Mouse (Mus musculus) forebrain, embryonic 12.5 days (tissue): ENCODE measurements around the gene 1700016C15Rik. TPM values are rescaled to one million over a fixed set of nuclear protein-coding genes. Genes with fewer than 3 reads are reported as not detected.

Source experiments
- ATAC-seq: fragments of 200-750 bp; cut with Nextera tagmentation; 2 replicates; pipeline ENCODE4 v1.8.0; 2017; ENCODE audit warnings: moderate TSS enrichment; ENCODE audit not compliant: low FRiP score
- H3K27ac ChIP-seq: fragments of 300-500 bp; sonication (generic); 2 replicates; pipeline ENCODE4 v1.5.1; 2016; ENCODE audit warnings: mild to moderate bottlenecking
- H3K27me3 ChIP-seq: fragments of 300-500 bp; sonication (generic); 2 replicates; pipeline ENCODE4 v1.6.1; 2016; ENCODE audit warnings: mild to moderate bottlenecking
- H3K36me3 ChIP-seq: fragments of 300-500 bp; sonication (generic); replicated peaks from 2 replicates; pipeline ENCODE4 v1.6.1; 2016; ENCODE audit warnings: mild to moderate bottlenecking
- H3K4me1 ChIP-seq: fragments of 300-500 bp; sonication (generic); 2 replicates; pipeline ENCODE4 v1.6.1; 2016
- H3K4me2 ChIP-seq: fragments of 300-500 bp; sonication (generic); 2 replicates; pipeline ENCODE4 v1.6.1; 2016; ENCODE audit warnings: mild to moderate bottlenecking, moderate library complexity
- H3K4me3 ChIP-seq: fragments of 300-500 bp; sonication (generic); replicated peaks from 2 replicates; pipeline ENCODE4 v1.5.1; 2016; ENCODE audit warnings: mild to moderate bottlenecking
- H3K9ac ChIP-seq: fragments of 300-500 bp; sonication (generic); 2 replicates; pipeline ENCODE4 v1.6.1; 2016; ENCODE audit warnings: mild to moderate bottlenecking
- H3K9me3 ChIP-seq: fragments of 300-500 bp; sonication (generic); 2 replicates; pipeline ENCODE4 v1.6.1; 2016
- WGBS: fragments of 180-500 bp; shearing (Covaris S2); methylation state at CpG from one replicate; pipeline ENCODE4 v1.1.7; 2016; 5-methylcytosine and 5-hydroxymethylcytosine counted together
- polyA plus RNA-seq: library from polyadenylated mRNA; unstranded; fragments of >200 nt; fragmentation: Nextera tagmentation; extraction: Ambion mirVana; gene quantifications from 2 replicates; pipeline ENCODE4 v1.2.1, GENCODE M21; 2016

Gene 1700016C15Rik
- polyA plus RNA-seq, 1 experiment from 2014 or later = not detected

DNA sequence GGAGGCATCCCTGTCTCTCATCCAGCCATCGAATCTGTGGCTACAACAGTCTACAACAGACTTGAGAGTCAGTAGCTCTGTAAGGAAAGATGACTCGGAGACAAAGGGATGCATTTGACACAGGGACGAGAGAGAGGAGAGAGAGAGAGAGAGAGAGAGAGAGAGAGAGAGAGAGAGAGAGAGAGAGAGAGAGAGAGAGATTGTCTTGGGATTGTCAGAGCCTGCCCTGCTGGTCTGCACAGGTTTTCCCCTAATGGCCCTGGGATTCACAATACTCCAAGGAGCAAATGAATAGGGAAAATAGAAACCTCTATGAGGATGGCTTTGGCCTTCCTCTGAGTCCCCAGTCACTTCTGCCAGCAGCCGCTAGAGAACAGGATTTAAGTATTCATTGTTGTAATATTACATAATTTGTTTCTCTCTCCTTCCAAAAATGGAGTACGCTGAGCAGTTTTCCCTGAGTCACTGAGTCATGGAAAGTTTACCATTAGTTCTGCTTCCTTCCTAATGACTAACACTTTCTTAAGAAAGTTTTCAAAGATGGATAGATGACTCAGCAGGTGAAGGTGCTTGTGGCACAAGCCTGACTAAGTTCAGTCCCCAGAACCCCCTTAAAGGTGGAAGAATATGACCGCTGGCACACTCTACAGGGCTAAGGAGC lies 26.3 kb upstream of the 1700016C15Rik start:
- ATAC-seq = no peak

GRCm38 (mm10) chr1:177705204-177705603 lies 24.4 kb upstream of the 1700016C15Rik start:
- H3K4me1 ChIP-seq = peaks cover 5% of the 10 kb centered on the region
- no peaks in the 10 kb centered on the region for H3K9me3 ChIP-seq
- no peaks in the 10 kb centered on the region for H3K36me3 ChIP-seq
- H3K4me2 ChIP-seq = no peak overlapping the region
- no peak overlapping the region for H3K27ac ChIP-seq
- WGBS = 54% methylated on average over 2 of the region's 2 CpGs
- H3K9ac ChIP-seq = no peak overlapping the region
- no peak overlapping the region for H3K4me3 ChIP-seq
- peaks cover 12% of the 10 kb centered on the region; the same call in 1 of the 2 replicates for H3K27me3 ChIP-seq
- ATAC-seq = no peak

More for the DNA sequence above, 26.3 kb upstream of the 1700016C15Rik start:
- H3K36me3 ChIP-seq = no peaks in the 10 kb centered on the region
- WGBS = 47% methylated on average over 6 of the region's 6 CpGs
- peaks cover 5% of the 10 kb centered on the region for H3K4me1 ChIP-seq
- H3K27ac ChIP-seq = no peak overlapping the region
- peak overlapping the region; percentile 80; the same call in 1 of the 2 replicates for H3K4me2 ChIP-seq
- no peaks in the 10 kb centered on the region for H3K9me3 ChIP-seq
- no peak overlapping the region; the same call in 1 of the 2 replicates for H3K9ac ChIP-seq
- peaks cover 12% of the 10 kb centered on the region; the same call in 1 of the 2 replicates for H3K27me3 ChIP-seq
- H3K4me3 ChIP-seq = 0 out of 2 replicates have a peak overlapping the region, but pooled peaks have one; percentile 40

DNA sequence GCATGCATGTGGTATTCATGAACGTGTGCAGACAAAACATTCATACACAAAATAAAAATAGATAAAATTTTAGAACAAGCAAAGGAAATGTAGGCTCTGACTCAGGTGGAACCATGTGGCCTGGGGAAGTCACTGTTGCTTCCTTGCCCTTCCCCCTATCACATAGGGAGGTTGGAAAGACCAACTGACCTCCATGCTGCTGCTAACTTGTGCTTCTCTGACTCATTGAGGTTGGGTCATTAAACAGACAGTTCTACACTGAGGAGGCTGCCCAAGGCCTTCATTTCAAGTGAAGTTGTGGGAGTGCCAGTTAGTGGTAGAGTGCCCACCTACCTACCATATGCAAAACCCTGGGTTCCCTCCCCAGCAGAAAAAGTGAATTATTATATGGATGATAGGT lies 22.0 kb upstream of the 1700016C15Rik start:
- H3K4me3 ChIP-seq = no peak overlapping the region
- H3K4me2 ChIP-seq = no peak overlapping the region
- H3K27me3 ChIP-seq = 0 out of 2 replicates have a peak, but pooled peaks cover 7% of the 10 kb centered on the region
- peaks cover 1% of the 10 kb centered on the region for H3K4me1 ChIP-seq
- H3K9ac ChIP-seq = no peak overlapping the region
- no peaks in the 10 kb centered on the region for H3K36me3 ChIP-seq
- H3K27ac ChIP-seq = no peak overlapping the region
- H3K9me3 ChIP-seq = no peaks in the 10 kb centered on the region
- WGBS = 79% methylated on average over 1 of the region's 1 CpGs
- no peak for ATAC-seq

- H3K4me2 ChIP-seq = no peak overlapping the region
- 0 out of 2 replicates have a peak, but pooled peaks cover 3% of the 10 kb centered on the region for H3K27me3 ChIP-seq
- no peak overlapping the region for H3K4me3 ChIP-seq
- H3K9me3 ChIP-seq = no peaks in the 10 kb centered on the region
- WGBS = 73% methylated on average over 4 of the region's 4 CpGs
- no peak for ATAC-seq
- H3K36me3 ChIP-seq = no peaks in the 10 kb centered on the region
- H3K27ac ChIP-seq = no peak overlapping the region
- no peaks in the 10 kb centered on the region for H3K4me1 ChIP-seq
- H3K9ac ChIP-seq = no peak overlapping the region
Observed at GRCm38 (mm10) chr1:177708583-177709055, 21.0 kb upstream of the 1700016C15Rik start.

- no peaks in the 10 kb centered on the region for H3K27me3 ChIP-seq
- 76% methylated on average over 2 of the region's 2 CpGs for WGBS
- H3K4me3 ChIP-seq = no peak overlapping the region
- no peaks in the 10 kb centered on the region for H3K36me3 ChIP-seq
- no peaks in the 10 kb centered on the region for H3K4me1 ChIP-seq
- no peak overlapping the region for H3K9ac ChIP-seq
- H3K27ac ChIP-seq = no peak overlapping the region
- H3K9me3 ChIP-seq = no peaks in the 10 kb centered on the region
- no peak for ATAC-seq
- H3K4me2 ChIP-seq = no peak overlapping the region
Observed at GRCm38 (mm10) chr1:177711000-177711399, 18.6 kb upstream of the 1700016C15Rik start.

- Histone ChIP-seq H3K4me3 (no peak overlapping the region), H3K27me3 (peaks cover 4% of the 10 kb centered on the region), H3K4me2 (no peak overlapping the region), H3K36me3 (no peaks in the 10 kb centered on the region), H3K4me1 (no peaks in the 10 kb centered on the region), H3K9me3 (no peaks in the 10 kb centered on the region), H3K27ac (no peak overlapping the region), H3K9ac (no peak overlapping the region)
- 96% methylated on average over 2 of the region's 2 CpGs for WGBS
- no peak for ATAC-seq
Observed at GRCm38 (mm10) chr1:177711418-177711817, 18.2 kb upstream of the 1700016C15Rik start.

GRCm38 (mm10) chr1:177713635-177714396 lies 15.8 kb upstream of the 1700016C15Rik start:
- H3K27me3 ChIP-seq = peaks cover 14% of the 10 kb centered on the region
- no peaks in the 10 kb centered on the region for H3K9me3 ChIP-seq
- no peaks in the 10 kb centered on the region for H3K36me3 ChIP-seq
- H3K27ac ChIP-seq = no peak overlapping the region
- H3K4me3 ChIP-seq = no peak overlapping the region
- H3K4me2 ChIP-seq = no peak overlapping the region
- ATAC-seq = no peak
- H3K4me1 ChIP-seq = no peaks in the 10 kb centered on the region; the same call in 1 of the 2 replicates
- no peak overlapping the region for H3K9ac ChIP-seq
- 83% methylated on average over 3 of the region's 3 CpGs for WGBS

GRCm38 (mm10) chr1:177714397-177715012 lies 15.1 kb upstream of the 1700016C15Rik start:
- ATAC-seq = no peak
- Histone ChIP-seq H3K27ac (no peak overlapping the region), H3K4me2 (no peak overlapping the region), H3K4me3 (no peak overlapping the region), H3K27me3 (peaks cover 14% of the 10 kb centered on the region), H3K36me3 (no peaks in the 10 kb centered on the region), H3K9me3 (no peaks in the 10 kb centered on the region), H3K9ac (no peak overlapping the region), H3K4me1 (no peaks in the 10 kb centered on the region; the same call in 1 of the 2 replicates)
- WGBS = 92% methylated on average over 5 of the region's 5 CpGs

DNA sequence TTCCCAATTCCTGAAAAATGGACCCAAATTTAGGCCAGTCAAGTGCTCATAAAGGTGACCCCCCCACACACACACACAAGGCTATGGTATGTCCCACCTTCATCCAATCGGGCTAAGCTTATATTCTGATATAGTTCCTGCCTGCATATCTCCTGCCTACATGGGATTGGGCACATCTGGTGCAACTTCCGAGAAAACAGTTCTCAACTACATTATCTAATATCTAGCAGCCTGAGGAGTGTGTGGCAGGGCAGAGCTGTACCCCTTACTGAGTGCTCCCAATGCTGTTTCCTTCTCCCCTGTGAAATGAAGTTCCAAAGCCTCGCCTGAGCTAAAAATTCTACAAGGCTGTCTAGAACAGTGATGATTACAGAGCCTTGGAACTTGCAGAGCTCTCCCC lies 13.2 kb upstream of the 1700016C15Rik start:
- Histone ChIP-seq H3K27ac (no peak overlapping the region), H3K9me3 (no peaks in the 10 kb centered on the region), H3K4me3 (no peak overlapping the region), H3K36me3 (no peaks in the 10 kb centered on the region), H3K27me3 (peaks cover 19% of the 10 kb centered on the region), H3K4me1 (no peaks in the 10 kb centered on the region; the same call in 1 of the 2 replicates), H3K9ac (no peak overlapping the region), H3K4me2 (no peak overlapping the region)
- WGBS = 82% methylated on average over 3 of the region's 3 CpGs
- no peak for ATAC-seq

DNA sequence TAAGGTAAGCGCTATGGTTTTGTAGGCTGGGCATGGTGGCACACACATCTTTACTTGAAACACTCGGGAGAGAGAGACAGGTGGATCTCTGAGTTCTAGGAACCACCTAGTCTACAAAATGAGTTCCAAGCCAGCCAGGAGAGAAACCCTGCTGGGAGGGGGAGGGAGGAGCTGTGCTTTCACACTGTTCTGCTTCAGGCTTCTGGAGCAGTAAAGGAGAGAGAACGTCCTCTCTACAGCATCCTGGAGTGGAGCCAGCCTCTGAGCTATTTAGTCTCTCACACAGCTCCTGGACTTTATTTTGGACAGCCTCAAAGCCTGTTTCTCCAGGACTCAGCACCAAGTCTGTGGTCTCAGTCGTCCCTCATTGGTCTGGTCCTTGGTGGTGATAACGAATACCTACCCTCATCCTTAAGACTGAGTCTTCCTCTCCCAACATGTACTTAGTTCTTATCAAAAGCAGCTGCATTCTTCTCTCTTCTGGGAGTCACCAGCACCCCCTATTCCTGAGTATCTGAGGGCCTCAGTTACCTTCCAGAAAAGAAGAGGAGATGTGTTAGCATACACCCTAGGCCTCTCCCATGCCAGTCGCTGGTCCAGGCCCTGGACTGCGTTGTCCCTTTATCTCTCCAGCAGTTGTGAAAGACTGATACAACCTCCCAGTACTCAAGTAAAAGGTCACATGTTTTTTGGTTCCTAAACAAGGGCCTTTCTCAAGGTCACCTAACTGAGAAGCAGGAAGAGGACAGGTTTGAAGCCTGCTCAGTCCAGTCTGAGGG lies 12.4 kb upstream of the 1700016C15Rik start:
- 78% methylated on average over 7 of the region's 7 CpGs for WGBS
- H3K9ac ChIP-seq = no peak overlapping the region

DNA sequence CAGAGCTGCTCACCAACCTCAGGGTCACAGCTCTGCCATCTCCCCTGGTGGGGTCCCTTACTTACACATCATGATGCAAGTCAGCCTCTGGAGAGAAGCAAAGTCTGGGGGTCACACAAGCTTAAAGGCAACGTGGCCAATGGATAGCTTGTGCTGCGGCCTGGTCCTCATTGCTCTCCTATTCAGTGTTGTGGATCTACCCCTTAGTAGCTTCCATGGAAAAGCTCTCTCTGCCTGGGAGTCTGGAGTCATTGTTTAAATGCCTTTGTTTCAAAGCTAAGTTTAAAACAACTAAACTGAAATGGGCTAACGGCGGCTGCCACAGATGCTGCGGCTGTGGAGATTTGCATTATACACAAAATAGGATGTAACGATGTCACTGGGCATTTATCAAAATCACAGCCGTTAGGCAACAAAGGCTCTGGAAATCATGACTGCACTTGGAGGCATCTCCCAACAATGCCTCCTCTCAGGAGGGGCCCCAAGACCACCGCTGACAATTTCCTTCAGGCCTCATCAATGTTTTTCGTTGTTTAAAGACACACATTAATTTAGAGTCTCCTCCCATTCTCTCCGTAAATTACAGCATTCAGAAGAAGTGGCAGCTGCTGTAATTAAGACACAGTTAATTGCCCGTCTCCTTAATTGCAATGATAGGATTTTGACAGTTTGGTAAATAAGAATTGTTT lies 11.1 kb upstream of the 1700016C15Rik start:
- Histone ChIP-seq H3K4me2 (no peak overlapping the region), H3K9me3 (no peaks in the 10 kb centered on the region), H3K4me3 (no peak overlapping the region), H3K27me3 (peaks cover 19% of the 10 kb centered on the region), H3K9ac (no peak overlapping the region), H3K4me1 (no peaks in the 10 kb centered on the region; the same call in 1 of the 2 replicates), H3K27ac (no peak overlapping the region), H3K36me3 (no peaks in the 10 kb centered on the region)
- WGBS = 36% methylated on average over 11 of the region's 11 CpGs
- peak; percentile 63; the same call in 1 of the 2 replicates for ATAC-seq

More for the DNA sequence above, 12.4 kb upstream of the 1700016C15Rik start:
- Histone ChIP-seq H3K9me3 (no peaks in the 10 kb centered on the region), H3K27me3 (peaks cover 19% of the 10 kb centered on the region), H3K4me2 (no peak overlapping the region), H3K4me1 (no peaks in the 10 kb centered on the region; the same call in 1 of the 2 replicates), H3K27ac (no peak overlapping the region), H3K4me3 (no peak overlapping the region), H3K36me3 (no peaks in the 10 kb centered on the region)
- no peak for ATAC-seq
